Mouse (Mus musculus) cerebellum, adult 2 months (tissue): Measurements from ENCODE around the gene Tcf7l2.

Experiments
- CTCF ChIP-seq: fragments of 200-500 bp; IDR thresholded peaks from 2 replicates; pipeline ENCODE4 v1.5.1; 2011; ENCODE audit warnings: low read depth, mild to moderate bottlenecking, control low read depth, low read length, moderate library complexity, borderline replicate concordance; ENCODE audit not compliant: insufficient read depth
- POLR2A ChIP-seq: fragments of 200-500 bp; IDR thresholded peaks from 2 replicates; pipeline ENCODE4 v1.6.1; 2011; ENCODE audit warnings: low read length, control low read depth, borderline replicate concordance; ENCODE audit not compliant: insufficient read depth

DNA sequence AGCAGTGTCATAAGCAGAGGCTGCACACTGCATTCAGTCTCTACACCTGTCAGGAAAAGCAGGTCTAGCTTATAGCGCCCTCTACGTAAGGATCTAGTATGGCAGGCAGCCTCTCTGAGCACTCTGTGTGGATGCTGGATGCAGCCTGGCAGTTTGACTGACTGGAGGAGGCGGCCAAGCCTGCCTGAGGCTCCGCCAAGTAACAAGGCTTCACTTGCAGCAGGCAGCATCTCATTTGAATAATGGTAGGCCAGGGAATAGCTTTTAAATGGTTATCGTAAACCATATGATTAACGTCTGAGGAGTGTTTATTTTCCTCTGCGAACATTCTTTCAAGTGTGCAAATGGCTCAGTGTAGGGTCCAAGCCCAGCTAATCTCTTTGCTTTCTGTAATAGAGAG, 167.4 kb downstream of the Tcf7l2 start:
- no peak for TF ChIP-seq CTCF
- no peak for TF ChIP-seq POLR2A
